Mouse (Mus musculus) heart, embryonic 10.5 days (tissue): Measurements from ENCODE around the gene Sgta. TPM values are rescaled to one million over a fixed set of nuclear protein-coding genes. Genes with fewer than 3 reads are reported as not detected.

Experiments
- DNase-seq: peaks from one replicate; pipeline ENCODE4 v3.0.0-alpha.2; 2017; ENCODE audit warnings: low spot score
- H3K27ac ChIP-seq: fragments of 300-500 bp; sonication (generic); 2 replicates; pipeline ENCODE4 v1.5.1; 2016; ENCODE audit warnings: mild to moderate bottlenecking
- H3K27me3 ChIP-seq: fragments of 300-500 bp; sonication (generic); 2 replicates; pipeline ENCODE4 v1.6.1; 2016; ENCODE audit warnings: mild to moderate bottlenecking; ENCODE audit not compliant: poor library complexity, insufficient read depth, severe bottlenecking
- H3K36me3 ChIP-seq: fragments of 300-500 bp; sonication (generic); 2 replicates; pipeline ENCODE4 v1.6.1; 2016; ENCODE audit warnings: mild to moderate bottlenecking, moderate library complexity
- H3K4me1 ChIP-seq: fragments of 300-500 bp; sonication (generic); 2 replicates; pipeline ENCODE4 v1.6.1; 2016; ENCODE audit warnings: mild to moderate bottlenecking
- H3K4me3 ChIP-seq: fragments of 300-500 bp; sonication (generic); 2 replicates; pipeline ENCODE4 v1.5.1; 2016; ENCODE audit warnings: mild to moderate bottlenecking, moderate library complexity
- H3K9me3 ChIP-seq: fragments of 300-500 bp; sonication (generic); 2 replicates; pipeline ENCODE4 v1.6.1; 2016; ENCODE audit warnings: mild to moderate bottlenecking, moderate library complexity
- WGBS: fragments of 180-500 bp; shearing (Covaris S2); methylation state at CpG from one replicate; pipeline ENCODE4 v1.1.7; 2016; 5-methylcytosine and 5-hydroxymethylcytosine counted together
- polyA plus RNA-seq: library from polyadenylated mRNA; unstranded; fragments of >200 nt; fragmentation: Nextera tagmentation; extraction: Ambion mirVana; gene quantifications from 2 replicates; pipeline ENCODE4 v1.2.1, GENCODE M21; 2016

Sgta gene
- polyA plus RNA-seq, 1 experiment from 2014 or later: 226 TPM

- Histone ChIP-seq H3K9me3 (no peaks in the 10 kb centered on the region), H3K36me3 (no peaks in the 10 kb centered on the region), H3K4me1 (peaks cover 13% of the 10 kb centered on the region), H3K27ac (no peak overlapping the region), H3K27me3 (peaks cover 7% of the 10 kb centered on the region; the same call in 1 of the 2 replicates), H3K4me3 (no peak overlapping the region)
- DNase-seq: no peak
- WGBS: 85% methylated on average over 7 of the region's 7 CpGs
Measured at GRCm38 (mm10) chr10:81006005-81006677, 53.8 kb downstream of the Sgta start.

DNA sequence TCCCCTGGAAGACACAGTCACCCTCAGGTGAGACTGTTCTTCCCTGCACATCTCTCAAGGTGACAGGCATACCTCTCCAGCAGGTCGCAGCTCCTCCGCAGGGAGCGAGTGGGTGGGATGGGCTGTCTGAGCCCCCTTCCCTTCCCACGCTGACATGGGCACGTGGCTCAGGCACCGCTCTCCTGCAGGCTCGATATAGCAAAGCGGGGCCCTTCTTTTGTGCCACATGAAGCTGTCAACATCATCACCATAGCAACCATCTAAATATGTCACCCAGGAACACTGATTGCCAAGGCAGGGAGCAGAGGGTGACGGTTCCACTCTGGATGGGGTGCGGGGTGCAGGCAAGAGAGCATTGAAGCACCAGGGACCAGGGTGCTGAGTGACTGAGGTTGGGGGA, 58.8 kb downstream of the Sgta start:
- no peaks in the 10 kb centered on the region for H3K9me3 ChIP-seq
- H3K36me3 ChIP-seq: no peaks in the 10 kb centered on the region
- H3K27me3 ChIP-seq: peaks cover 38% of the 10 kb centered on the region
- H3K4me3 ChIP-seq: no peak overlapping the region
- DNase-seq: no peak
- 54% methylated on average over 10 of the region's 10 CpGs for WGBS
- H3K4me1 ChIP-seq: peaks cover 30% of the 10 kb centered on the region
- H3K27ac ChIP-seq: no peak overlapping the region

GRCm38 (mm10) chr10:81000197-81001062, 59.6 kb downstream of the Sgta start:
- DNase-seq: peak; percentile 71
- H3K4me3 ChIP-seq: no peak overlapping the region
- H3K4me1 ChIP-seq: peaks cover 30% of the 10 kb centered on the region
- no peak overlapping the region for H3K27ac ChIP-seq
- no peaks in the 10 kb centered on the region for H3K36me3 ChIP-seq
- no peaks in the 10 kb centered on the region for H3K9me3 ChIP-seq
- peaks cover 38% of the 10 kb centered on the region for H3K27me3 ChIP-seq
- WGBS: 48% methylated on average over 28 of the region's 28 CpGs

DNA sequence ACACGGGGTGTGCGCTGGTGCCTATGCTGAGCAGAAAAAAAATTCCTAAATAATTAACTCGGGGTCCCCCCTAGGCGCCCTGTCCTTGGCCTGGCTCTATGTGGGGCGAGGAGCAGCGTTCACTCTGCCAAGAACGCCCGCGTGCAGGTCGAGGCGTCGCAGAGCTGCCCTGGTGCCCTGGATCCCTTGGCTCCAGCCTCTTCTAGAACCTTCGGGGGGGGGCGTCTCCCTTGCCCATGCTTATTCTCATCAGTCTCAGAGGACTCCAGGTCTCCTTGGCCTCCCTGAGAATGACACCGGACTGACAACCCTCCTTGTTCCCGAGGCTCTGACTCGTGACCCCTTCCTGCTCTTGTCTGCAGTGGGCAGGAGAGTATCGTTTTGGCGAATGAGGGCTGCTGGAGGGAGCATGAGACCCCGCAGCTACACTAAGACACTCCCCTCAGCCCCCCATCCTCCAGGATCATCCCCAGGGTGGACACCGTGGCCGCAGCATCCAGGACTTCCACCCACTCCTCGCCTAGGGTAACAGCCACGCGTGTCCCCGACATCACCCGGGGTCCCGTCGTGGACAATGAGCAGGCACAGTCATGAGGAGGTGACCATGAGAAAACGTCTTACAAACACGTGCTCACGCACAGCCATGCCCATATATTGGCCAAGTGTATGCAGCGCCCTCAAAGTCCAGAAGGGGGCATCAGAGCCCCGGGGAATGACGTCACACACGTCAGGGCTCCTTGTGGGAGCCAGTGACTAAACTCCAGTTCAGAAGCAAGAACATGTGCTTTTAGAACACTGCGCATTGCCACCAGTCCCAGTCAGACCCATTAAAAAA, 60.4 kb downstream of the Sgta start:
- Histone ChIP-seq H3K27ac (peak overlapping the region; percentile 30; the same call in 1 of the 2 replicates), H3K27me3 (peaks cover 41% of the 10 kb centered on the region), H3K9me3 (no peaks in the 10 kb centered on the region), H3K4me1 (peaks cover 36% of the 10 kb centered on the region), H3K4me3 (no peak overlapping the region), H3K36me3 (no peaks in the 10 kb centered on the region)
- peak; percentile 91 for DNase-seq
- 28% methylated on average over 37 of the region's 37 CpGs for WGBS

GRCm38 (mm10) chr10:80998778-80999177, 61.2 kb downstream of the Sgta start:
- peaks cover 44% of the 10 kb centered on the region for H3K27me3 ChIP-seq
- no peak overlapping the region for H3K27ac ChIP-seq
- peaks cover 38% of the 10 kb centered on the region for H3K4me1 ChIP-seq
- no peaks in the 10 kb centered on the region for H3K9me3 ChIP-seq
- no peak overlapping the region for H3K4me3 ChIP-seq
- 17% methylated on average over 12 of the region's 12 CpGs for WGBS
- DNase-seq: peak; percentile 87
- H3K36me3 ChIP-seq: no peaks in the 10 kb centered on the region

DNA sequence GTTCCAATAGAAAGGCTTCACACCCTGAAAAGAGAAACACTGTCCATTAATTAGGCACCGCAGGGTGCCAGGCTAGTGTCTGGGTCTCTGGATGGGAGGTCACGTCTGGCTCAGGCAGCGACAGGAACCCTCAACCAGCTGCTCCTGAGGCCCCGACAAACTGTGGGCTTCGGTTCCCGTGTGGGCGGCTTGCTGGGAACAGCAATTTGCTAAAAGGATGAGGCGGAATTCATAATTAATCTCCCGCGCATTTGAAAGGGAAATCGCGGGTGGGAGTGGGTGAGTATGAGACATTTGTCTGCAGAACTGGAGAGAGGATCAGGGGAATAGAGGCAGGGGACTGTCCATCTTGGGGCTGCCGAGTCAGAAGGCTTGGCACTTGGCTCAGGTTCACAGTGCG, 62.0 kb downstream of the Sgta start:
- Histone ChIP-seq H3K36me3 (no peaks in the 10 kb centered on the region), H3K9me3 (no peaks in the 10 kb centered on the region), H3K27ac (no peak overlapping the region), H3K4me3 (no peak overlapping the region), H3K27me3 (peaks cover 50% of the 10 kb centered on the region), H3K4me1 (peaks cover 41% of the 10 kb centered on the region)
- peak; percentile 74 for DNase-seq
- WGBS: 40% methylated on average over 14 of the region's 14 CpGs

DNA sequence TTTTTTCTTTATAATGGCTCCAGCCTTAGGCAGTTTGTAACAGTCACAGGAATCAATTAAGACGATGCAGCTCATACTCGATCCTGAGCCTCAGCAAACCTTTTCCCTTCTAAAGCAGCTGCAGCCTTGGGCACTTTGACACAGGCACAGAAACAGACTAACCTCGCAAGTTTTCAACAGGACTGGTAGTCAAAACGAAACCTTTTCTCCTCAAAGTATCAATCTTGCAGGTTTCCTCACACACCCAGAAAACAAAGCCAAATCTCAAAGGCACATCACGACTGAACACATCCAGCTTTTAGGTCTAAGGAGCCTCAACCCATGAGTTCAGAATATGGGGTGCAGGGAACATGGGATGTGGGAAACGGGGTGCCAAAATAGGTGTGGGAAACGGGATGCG, 62.6 kb downstream of the Sgta start:
- H3K27me3 ChIP-seq: peaks cover 56% of the 10 kb centered on the region

DNA sequence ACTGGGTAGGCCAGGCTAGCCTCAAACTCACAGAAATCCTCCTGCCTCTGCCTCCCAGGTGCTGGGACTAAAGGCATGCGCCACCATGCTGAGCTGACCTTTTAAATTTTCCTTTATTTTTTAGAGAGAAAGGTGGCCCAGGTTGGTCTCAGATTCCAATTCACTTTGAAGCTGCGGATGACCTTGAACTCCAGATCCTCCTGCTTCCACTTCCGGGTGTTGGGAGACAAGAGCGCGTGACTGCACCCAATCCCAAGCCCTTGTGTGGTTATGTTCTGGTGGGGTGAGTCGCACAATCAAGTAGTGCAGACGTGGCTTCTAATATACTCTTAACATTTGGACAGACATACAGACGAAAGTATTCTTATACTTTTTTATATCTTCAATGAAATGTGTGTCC, 63.5 kb downstream of the Sgta start:
- no peak overlapping the region for H3K4me3 ChIP-seq
- peaks cover 58% of the 10 kb centered on the region for H3K27me3 ChIP-seq
- DNase-seq: no peak
- H3K9me3 ChIP-seq: no peaks in the 10 kb centered on the region
- no peaks in the 10 kb centered on the region for H3K36me3 ChIP-seq
- H3K27ac ChIP-seq: no peak overlapping the region
- WGBS: 91% methylated on average over 8 of the region's 8 CpGs
- H3K4me1 ChIP-seq: peaks cover 34% of the 10 kb centered on the region

More for the DNA sequence above, 62.6 kb downstream of the Sgta start:
- Histone ChIP-seq H3K36me3 (no peaks in the 10 kb centered on the region), H3K27ac (no peak overlapping the region), H3K4me3 (no peak overlapping the region), H3K4me1 (peaks cover 40% of the 10 kb centered on the region), H3K9me3 (no peaks in the 10 kb centered on the region)
- 78% methylated on average over 8 of the region's 8 CpGs for WGBS
- DNase-seq: no peak

- Histone ChIP-seq H3K4me1 (peaks cover 21% of the 10 kb centered on the region), H3K36me3 (no peaks in the 10 kb centered on the region), H3K9me3 (no peaks in the 10 kb centered on the region), H3K27ac (no peak overlapping the region), H3K4me3 (peak overlapping the region; percentile 39; the same call in 1 of the 2 replicates), H3K27me3 (peaks cover 52% of the 10 kb centered on the region)
- WGBS: 10% methylated on average over 21 of the region's 21 CpGs
- no peak for DNase-seq
Measured at GRCm38 (mm10) chr10:80995091-80995632, 64.8 kb downstream of the Sgta start.

- Histone ChIP-seq H3K27me3 (peaks cover 51% of the 10 kb centered on the region), H3K36me3 (no peaks in the 10 kb centered on the region), H3K4me3 (peak overlapping the region; percentile 39; the same call in 1 of the 2 replicates), H3K4me1 (peaks cover 16% of the 10 kb centered on the region), H3K27ac (peak overlapping the region; percentile 3; the same call in 1 of the 2 replicates), H3K9me3 (no peaks in the 10 kb centered on the region)
- no peak for DNase-seq
- whole genome bisulfite sequencing: 50% methylated on average over 4 of the region's 4 CpGs
Measured at GRCm38 (mm10) chr10:80994621-80995020, 65.4 kb downstream of the Sgta start.
